Mouse (Mus musculus) forebrain, embryonic 10.5 days (tissue): ENCODE results near the gene Slc12a3. TPM values are rescaled to one million over a fixed set of nuclear protein-coding genes. Genes with fewer than 3 reads are reported as not detected.

ENCODE experiments used
- DNase-seq: peaks from one replicate; pipeline ENCODE4 v3.0.0-alpha.2; 2017; ENCODE audit warnings: low spot score; ENCODE audit errors: extremely low spot score
- H3K27ac ChIP-seq: fragments of 300-500 bp; sonication (generic); 2 replicates; pipeline ENCODE4 v1.5.1; 2016; ENCODE audit warnings: mild to moderate bottlenecking
- H3K27me3 ChIP-seq: fragments of 300-500 bp; sonication (generic); 2 replicates; pipeline ENCODE4 v1.6.1; 2016; ENCODE audit warnings: mild to moderate bottlenecking; ENCODE audit not compliant: poor library complexity, severe bottlenecking
- H3K36me3 ChIP-seq: fragments of 300-500 bp; sonication (generic); replicated peaks from 2 replicates; pipeline ENCODE4 v1.6.1; 2016; ENCODE audit warnings: mild to moderate bottlenecking, moderate library complexity
- H3K4me1 ChIP-seq: fragments of 300-500 bp; sonication (generic); 2 replicates; pipeline ENCODE4 v1.6.1; 2016
- H3K4me3 ChIP-seq: fragments of 300-500 bp; sonication (generic); 2 replicates; pipeline ENCODE4 v1.5.1; 2016; ENCODE audit warnings: mild to moderate bottlenecking, moderate library complexity
- H3K9me3 ChIP-seq: fragments of 300-500 bp; sonication (generic); 2 replicates; pipeline ENCODE4 v1.6.1; 2016; ENCODE audit warnings: mild to moderate bottlenecking, moderate library complexity
- WGBS: fragments of 180-500 bp; shearing (Covaris S2); methylation state at CpG from one replicate; pipeline ENCODE4 v1.1.7; 2016; 5-methylcytosine and 5-hydroxymethylcytosine counted together
- polyA plus RNA-seq: library from polyadenylated mRNA; unstranded; fragments of >200 nt; fragmentation: Nextera tagmentation; extraction: Ambion mirVana; gene quantifications from 2 replicates; pipeline ENCODE4 v1.2.1, GENCODE M21; 2016

Slc12a3 gene
- polyA plus RNA-seq, 1 experiment from 2014 or later = not detected

DNA sequence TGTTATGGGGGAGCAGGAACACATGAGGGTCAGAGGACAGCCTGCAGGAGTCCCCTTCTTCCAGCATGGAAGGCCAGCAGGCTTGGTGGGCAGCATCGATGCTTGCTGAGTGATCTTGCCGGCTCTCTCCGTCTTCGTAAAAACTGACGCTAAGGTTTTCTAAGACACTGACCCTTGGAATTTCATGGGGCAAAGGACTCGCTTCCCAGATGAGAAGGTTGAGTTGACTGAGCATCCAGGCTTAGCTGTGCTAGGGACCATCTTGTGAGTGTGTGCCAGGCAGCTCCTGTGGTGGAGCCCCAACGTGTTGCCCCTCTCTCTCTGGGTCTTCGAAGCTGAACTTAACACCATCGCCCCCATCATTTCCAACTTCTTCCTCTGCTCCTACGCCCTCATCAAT, 13.7 kb downstream of the Slc12a3 start:
- 91% methylated on average over 10 of the region's 10 CpGs for WGBS
- no peak for DNase-seq
- no peak overlapping the region for H3K4me3 ChIP-seq
- no peaks in the 10 kb centered on the region for H3K27me3 ChIP-seq
- H3K9me3 ChIP-seq = no peaks in the 10 kb centered on the region
- H3K4me1 ChIP-seq = no peaks in the 10 kb centered on the region
- H3K36me3 ChIP-seq = no peaks in the 10 kb centered on the region
- H3K27ac ChIP-seq = no peak overlapping the region

DNA sequence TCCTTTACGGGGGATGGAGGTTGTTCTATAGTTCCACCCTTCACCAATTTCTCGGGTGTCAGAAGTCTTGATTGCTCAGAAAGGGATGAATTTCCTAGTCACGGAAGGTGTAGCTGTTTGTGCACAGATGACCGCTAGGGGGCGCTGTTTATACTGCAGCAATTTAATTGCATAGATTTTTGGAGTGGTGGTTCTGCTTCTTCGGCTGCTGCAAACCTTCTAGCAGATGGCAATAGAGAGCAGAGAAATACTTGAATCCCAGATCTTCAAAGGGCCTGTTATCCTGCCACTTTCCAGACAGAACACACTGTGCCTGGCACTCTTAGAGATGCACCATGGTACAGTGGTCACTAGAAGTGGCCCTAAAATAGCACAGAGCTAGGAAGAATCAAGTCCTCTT, 14.3 kb downstream of the Slc12a3 start:
- no peak overlapping the region for H3K4me3 ChIP-seq
- no peaks in the 10 kb centered on the region for H3K9me3 ChIP-seq
- DNase-seq = peak; percentile 59
- no peak overlapping the region for H3K27ac ChIP-seq
- no peaks in the 10 kb centered on the region for H3K36me3 ChIP-seq
- WGBS = 18% methylated on average over 6 of the region's 6 CpGs
- no peaks in the 10 kb centered on the region for H3K27me3 ChIP-seq
- H3K4me1 ChIP-seq = no peaks in the 10 kb centered on the region

DNA sequence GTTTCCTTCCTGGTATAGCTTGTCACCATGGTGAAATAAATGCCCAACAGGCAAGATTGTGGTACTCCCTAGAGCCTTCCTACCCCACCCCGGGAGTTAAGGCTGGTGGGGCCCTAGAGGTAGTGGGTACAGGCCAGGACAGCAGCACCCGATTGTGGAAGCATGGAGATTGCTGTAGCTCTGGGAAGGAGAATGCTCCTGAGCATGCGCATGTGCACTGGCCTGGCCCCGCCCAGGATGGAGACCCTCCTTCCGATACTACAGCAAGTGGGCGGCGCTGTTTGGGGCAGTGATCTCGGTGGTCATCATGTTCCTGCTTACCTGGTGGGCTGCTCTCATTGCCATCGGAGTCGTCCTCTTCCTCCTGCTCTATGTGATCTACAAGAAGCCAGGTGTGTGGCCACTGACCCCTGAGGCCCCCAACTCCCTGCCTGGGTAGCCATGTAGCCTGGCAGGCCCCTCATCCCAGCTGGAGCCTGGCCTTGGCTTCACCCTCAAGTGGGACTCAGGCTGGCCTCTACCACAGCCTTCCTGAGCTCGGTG, 14.8 kb downstream of the Slc12a3 start:
- no peaks in the 10 kb centered on the region for H3K27me3 ChIP-seq
- no peaks in the 10 kb centered on the region for H3K36me3 ChIP-seq
- WGBS = 86% methylated on average over 11 of the region's 11 CpGs
- H3K4me1 ChIP-seq = no peaks in the 10 kb centered on the region
- no peak overlapping the region for H3K4me3 ChIP-seq
- no peak overlapping the region for H3K27ac ChIP-seq
- no peak for DNase-seq
- H3K9me3 ChIP-seq = no peaks in the 10 kb centered on the region

DNA sequence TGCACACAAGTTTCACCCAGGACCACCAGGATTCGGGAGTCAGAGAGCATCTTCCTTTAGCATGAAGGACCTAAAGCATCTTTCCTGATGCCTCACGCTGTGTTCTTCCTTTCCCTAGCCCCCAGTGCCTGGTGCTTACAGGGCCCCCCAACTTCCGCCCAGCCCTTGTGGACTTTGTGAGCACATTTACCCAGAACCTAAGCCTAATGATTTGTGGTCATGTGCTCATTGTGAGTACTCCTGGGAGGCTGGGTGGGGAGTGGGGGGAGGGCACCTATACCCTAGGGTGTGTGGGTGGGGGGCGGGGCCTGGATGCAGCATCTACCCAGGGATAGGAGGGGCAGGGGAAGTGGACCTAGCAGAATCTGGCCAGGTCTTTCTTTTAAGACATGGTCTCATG, 16.7 kb downstream of the Slc12a3 start:
- WGBS = 91% methylated on average over 4 of the region's 4 CpGs

DNA sequence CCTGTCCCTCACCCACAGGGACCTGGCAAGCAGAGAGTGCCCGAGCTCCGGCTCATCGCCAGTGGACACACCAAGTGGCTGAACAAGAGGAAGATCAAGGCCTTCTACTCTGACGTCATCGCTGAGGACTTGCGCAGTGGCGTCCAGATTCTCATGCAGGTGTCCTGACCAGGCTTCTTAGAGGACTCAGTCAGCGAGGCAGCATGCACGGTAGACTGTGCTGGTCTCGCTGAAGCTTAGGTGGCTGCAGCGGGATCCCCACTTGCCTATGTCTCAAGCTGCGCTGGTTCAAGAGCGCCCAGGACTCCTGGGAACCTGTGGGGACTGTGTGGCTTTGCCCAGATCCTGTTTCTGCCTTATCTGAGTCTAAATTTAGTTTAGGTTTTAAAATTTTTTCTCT, 17.3 kb downstream of the Slc12a3 start:
- H3K4me1 ChIP-seq = no peaks in the 10 kb centered on the region
- no peaks in the 10 kb centered on the region for H3K27me3 ChIP-seq
- no peaks in the 10 kb centered on the region for H3K36me3 ChIP-seq
- no peaks in the 10 kb centered on the region for H3K9me3 ChIP-seq
- no peak overlapping the region for H3K4me3 ChIP-seq
- no peak overlapping the region for H3K27ac ChIP-seq
- 91% methylated on average over 13 of the region's 13 CpGs for WGBS
- no peak for DNase-seq

More for the DNA sequence above, 16.7 kb downstream of the Slc12a3 start:
- Histone ChIP-seq H3K36me3 (no peaks in the 10 kb centered on the region), H3K4me3 (no peak overlapping the region), H3K4me1 (no peaks in the 10 kb centered on the region), H3K27ac (no peak overlapping the region), H3K9me3 (no peaks in the 10 kb centered on the region), H3K27me3 (no peaks in the 10 kb centered on the region)
- no peak for DNase-seq

DNA sequence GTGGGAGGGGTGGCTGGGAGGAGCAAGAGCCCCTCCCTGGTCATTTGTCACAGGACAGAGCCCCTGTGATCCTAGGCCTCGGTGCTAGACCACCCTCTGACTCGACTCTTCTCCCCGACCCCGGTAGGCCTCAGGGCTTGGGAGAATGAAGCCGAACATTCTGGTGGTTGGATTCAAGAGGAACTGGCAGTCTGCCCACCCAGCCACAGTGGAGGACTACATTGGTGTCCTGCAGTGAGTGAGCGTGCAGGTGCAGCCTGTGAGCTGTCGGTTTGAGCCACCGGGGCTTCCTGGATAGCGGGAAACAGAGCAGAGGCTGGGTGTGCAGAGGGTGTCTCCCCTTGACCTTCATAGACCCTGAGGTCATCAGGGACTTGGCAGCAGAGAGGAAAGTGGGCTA, 19.4 kb downstream of the Slc12a3 start:
- no peak overlapping the region for H3K4me3 ChIP-seq
- no peak overlapping the region for H3K27ac ChIP-seq
- H3K36me3 ChIP-seq = no peaks in the 10 kb centered on the region
- no peak for DNase-seq
- no peaks in the 10 kb centered on the region for H3K9me3 ChIP-seq
- H3K27me3 ChIP-seq = no peaks in the 10 kb centered on the region
- H3K4me1 ChIP-seq = no peaks in the 10 kb centered on the region
- WGBS = 85% methylated on average over 9 of the region's 9 CpGs

DNA sequence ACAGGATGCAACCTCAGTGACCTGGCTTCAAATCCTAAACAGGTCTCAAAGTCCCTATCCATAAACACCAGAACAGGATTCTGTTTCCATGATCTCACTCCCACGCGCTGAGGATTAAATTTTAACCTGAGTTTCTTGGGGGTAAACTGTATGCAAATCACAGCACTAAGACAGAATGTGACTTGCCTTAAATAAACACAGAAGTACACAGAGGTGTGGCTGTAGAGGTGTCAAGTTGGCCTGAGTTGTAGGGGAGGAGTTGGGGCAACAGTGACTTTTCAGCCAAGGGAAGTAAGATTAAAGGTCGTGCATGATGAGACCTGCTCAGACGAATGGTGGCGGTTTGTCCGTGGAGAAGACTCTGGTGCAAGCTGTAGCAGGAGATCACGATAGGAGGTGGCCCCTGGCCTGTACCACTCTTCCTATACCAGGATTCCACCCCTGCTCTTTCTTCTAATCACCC, 25.1 kb downstream of the Slc12a3 start:
- Histone ChIP-seq H3K4me1 (no peaks in the 10 kb centered on the region), H3K27ac (no peak overlapping the region), H3K9me3 (no peaks in the 10 kb centered on the region), H3K27me3 (no peaks in the 10 kb centered on the region), H3K4me3 (no peak overlapping the region), H3K36me3 (no peaks in the 10 kb centered on the region)
- 86% methylated on average over 7 of the region's 7 CpGs for WGBS
- no peak for DNase-seq

DNA sequence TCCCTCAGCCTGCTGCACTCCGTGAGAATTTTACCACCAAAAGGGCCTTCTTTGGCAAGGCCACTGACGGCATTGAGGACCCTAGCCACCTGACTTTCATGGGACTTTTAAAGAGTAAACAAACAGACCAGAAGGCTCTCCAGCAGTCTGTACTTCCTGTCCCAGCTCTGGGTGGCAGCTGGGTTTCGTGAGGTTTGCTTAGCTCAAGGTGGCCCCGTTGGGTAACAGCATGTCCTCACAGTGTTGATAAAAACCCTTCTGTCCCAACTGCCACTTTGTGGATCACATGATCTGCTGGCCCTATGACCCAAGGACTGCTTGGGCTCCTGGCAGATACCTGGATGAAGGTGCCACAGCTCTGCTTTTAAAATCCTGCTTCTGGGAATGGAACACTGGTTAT, 25.6 kb downstream of the Slc12a3 start:
- H3K27ac ChIP-seq = no peak overlapping the region
- H3K36me3 ChIP-seq = no peaks in the 10 kb centered on the region
- H3K9me3 ChIP-seq = no peaks in the 10 kb centered on the region
- H3K4me3 ChIP-seq = no peak overlapping the region
- WGBS = 88% methylated on average over 4 of the region's 4 CpGs
- no peak for DNase-seq
- H3K27me3 ChIP-seq = no peaks in the 10 kb centered on the region
- no peaks in the 10 kb centered on the region for H3K4me1 ChIP-seq

DNA sequence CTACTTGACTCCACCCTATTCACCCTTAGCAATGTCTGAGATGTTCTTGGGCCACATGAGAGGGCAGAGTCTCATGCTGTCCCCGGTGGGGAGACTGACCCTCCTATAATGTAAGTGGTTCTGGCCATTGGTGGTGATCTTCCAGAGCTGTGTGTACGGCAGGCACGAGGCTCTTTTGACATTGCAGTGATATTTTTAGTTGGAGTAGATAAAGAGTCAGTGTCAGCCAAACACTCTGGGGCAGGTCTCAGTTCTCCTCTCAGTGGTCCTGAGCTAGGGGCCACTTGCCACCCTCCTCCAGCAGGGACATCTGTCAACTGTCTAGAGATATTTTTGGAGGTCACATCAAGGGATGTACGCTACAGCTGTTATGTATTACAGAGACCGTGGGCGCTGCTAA, 28.2 kb downstream of the Slc12a3 start:
- Histone ChIP-seq H3K36me3 (no peaks in the 10 kb centered on the region), H3K27me3 (no peaks in the 10 kb centered on the region), H3K9me3 (no peaks in the 10 kb centered on the region), H3K4me1 (no peaks in the 10 kb centered on the region), H3K4me3 (no peak overlapping the region), H3K27ac (no peak overlapping the region)
- 89% methylated on average over 6 of the region's 6 CpGs for WGBS
- no peak for DNase-seq

DNA sequence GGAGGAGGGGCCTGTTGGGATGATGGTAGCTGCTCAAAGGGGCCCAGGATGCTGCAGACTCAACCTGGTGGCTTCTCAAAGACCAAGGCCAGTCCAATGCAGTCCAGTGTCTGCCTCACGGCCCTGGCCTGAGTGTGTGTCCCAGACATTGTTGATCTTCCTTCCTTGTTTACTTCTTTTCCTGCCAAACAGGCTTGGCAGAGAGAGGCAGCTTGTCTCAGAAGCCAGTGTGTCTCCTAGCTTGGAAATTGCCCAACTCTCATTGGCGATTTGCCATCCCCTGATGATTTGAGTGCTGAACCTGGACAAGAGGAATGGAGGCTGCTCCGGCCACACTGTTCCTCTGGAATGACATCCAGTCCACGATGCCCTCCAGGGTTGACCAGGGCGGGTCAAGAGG, 29.5 kb downstream of the Slc12a3 start:
- Histone ChIP-seq H3K27me3 (no peaks in the 10 kb centered on the region), H3K4me3 (no peak overlapping the region), H3K9me3 (no peaks in the 10 kb centered on the region), H3K36me3 (no peaks in the 10 kb centered on the region), H3K27ac (no peak overlapping the region), H3K4me1 (0 out of 2 replicates have a peak, but pooled peaks cover 3% of the 10 kb centered on the region)
- DNase-seq = no peak
- 85% methylated on average over 5 of the region's 5 CpGs for WGBS

DNA sequence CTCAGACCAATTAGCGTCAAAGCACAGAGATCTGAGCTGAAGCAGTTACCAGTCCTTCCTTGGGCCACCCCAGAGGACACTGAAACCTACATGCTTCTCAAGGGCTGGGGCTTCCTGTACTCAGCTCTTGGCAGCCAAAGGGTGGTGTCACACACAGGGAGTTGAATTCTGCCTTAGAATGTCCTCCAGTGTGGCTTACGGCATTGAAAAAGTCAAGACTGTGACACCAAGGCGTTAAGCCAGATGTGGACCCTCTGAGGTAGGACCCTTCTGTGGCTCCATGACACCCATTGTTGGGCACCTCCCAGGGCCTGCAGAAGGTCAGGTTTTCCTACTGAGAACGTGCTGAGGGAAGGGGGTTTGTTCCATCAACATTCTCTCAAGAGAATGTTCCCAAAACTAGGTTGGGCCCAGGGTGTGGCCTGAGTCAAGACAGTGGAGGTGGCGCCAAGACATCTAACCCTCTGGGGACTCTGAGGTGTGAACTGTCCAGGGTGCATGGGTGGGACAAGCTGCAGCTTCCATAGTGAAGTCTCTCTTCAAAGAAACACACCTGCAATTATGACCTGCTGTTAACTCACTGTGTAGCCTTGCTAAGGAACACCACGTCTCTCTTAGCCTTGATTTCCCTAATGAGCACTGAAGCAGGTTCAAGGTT, 32.9 kb downstream of the Slc12a3 start:
- Histone ChIP-seq H3K4me3 (no peak overlapping the region), H3K4me1 (0 out of 2 replicates have a peak, but pooled peaks cover 3% of the 10 kb centered on the region), H3K9me3 (no peaks in the 10 kb centered on the region), H3K36me3 (no peaks in the 10 kb centered on the region), H3K27me3 (no peaks in the 10 kb centered on the region), H3K27ac (no peak overlapping the region)
- WGBS = 91% methylated on average over 6 of the region's 6 CpGs
- no peak for DNase-seq

DNA sequence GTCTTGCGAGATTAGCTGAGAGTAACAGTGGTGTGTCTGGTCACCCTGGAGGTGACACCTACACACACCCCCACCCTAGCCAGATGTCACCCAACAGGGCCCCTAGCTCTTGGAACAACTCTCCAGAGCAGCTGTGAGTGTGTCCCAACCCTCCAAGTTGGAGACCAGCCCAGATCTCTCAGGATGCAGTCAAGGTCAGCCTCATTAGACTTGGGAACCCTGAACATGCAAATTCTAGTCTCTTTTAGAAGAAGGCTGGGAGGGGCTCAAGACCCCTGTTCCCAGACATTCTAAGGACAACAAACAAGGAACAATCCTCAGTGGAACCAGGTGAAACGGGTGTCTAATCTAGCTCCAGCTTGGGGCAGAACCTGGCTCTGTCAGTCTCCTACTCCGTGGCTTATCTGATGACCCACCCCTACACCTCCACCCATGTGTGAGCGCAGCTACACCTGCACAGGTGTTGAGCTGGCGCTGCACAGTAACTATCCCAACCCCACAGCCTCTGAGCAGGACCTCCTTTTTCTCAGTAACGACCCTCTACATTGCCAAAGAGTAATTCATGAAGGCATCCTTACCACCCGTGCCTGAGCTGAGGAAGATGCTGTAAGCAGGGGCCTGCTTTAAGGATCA, 33.7 kb downstream of the Slc12a3 start:
- WGBS = 82% methylated on average over 7 of the region's 7 CpGs
- no peaks in the 10 kb centered on the region for H3K27me3 ChIP-seq
- DNase-seq = no peak
- H3K27ac ChIP-seq = no peak overlapping the region
- H3K9me3 ChIP-seq = no peaks in the 10 kb centered on the region
- H3K4me1 ChIP-seq = 0 out of 2 replicates have a peak, but pooled peaks cover 3% of the 10 kb centered on the region
- H3K36me3 ChIP-seq = no peaks in the 10 kb centered on the region
- H3K4me3 ChIP-seq = no peak overlapping the region

DNA sequence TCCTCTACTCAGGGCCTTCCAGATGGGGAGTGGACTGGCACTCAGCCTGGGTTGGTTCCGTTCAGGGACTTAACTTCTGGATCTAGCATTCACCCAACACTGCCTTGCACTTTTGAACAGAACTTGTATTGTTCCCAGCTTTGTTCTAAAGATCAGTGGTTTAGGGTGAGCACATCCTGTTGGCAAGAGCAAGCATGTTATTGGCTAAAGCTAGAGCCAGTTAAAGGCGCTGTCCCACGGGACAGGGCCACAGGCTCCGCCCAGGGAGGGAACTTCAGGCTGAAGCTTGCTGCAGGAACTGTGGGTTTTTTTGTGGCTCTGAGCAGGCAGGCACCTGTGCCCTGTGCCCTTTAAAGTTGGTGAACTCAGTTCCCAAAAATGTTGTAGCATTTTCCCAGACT, 34.3 kb downstream of the Slc12a3 start:
- H3K4me1 ChIP-seq = 0 out of 2 replicates have a peak, but pooled peaks cover 3% of the 10 kb centered on the region
- H3K27ac ChIP-seq = no peak overlapping the region
- H3K27me3 ChIP-seq = no peaks in the 10 kb centered on the region
- 46% methylated on average over 4 of the region's 4 CpGs for whole genome bisulfite sequencing
- no peak for DNase-seq
- H3K9me3 ChIP-seq = no peaks in the 10 kb centered on the region
- H3K36me3 ChIP-seq = no peaks in the 10 kb centered on the region
- no peak overlapping the region for H3K4me3 ChIP-seq
